Mouse (Mus musculus) neural tube, embryonic 12.5 days (tissue): ENCODE measurements around the gene Pbx2. TPM values are rescaled to one million over a fixed set of nuclear protein-coding genes. Genes with fewer than 3 reads are reported as not detected.
"Not testable (repeated sequence)": the region's sequence is repeated elsewhere in the genome, so short reads cannot be mapped to it uniquely, and the experiment has no call there.

ENCODE experiments used
- ATAC-seq: fragments of 200-750 bp; cut with Nextera tagmentation; 2 replicates; pipeline ENCODE4 v1.8.0; 2017; ENCODE audit warnings: low read depth, mild to moderate bottlenecking, moderate TSS enrichment, moderate library complexity; ENCODE audit not compliant: low FRiP score
- H3K27ac ChIP-seq: fragments of 300-500 bp; sonication (generic); 2 replicates; pipeline ENCODE4 v1.5.1; 2016
- H3K27me3 ChIP-seq: fragments of 300-500 bp; sonication (generic); replicated peaks from 2 replicates; pipeline ENCODE4 v1.6.1; 2016; ENCODE audit warnings: mild to moderate bottlenecking
- H3K36me3 ChIP-seq: fragments of 300-500 bp; sonication (generic); 2 replicates; pipeline ENCODE4 v1.6.1; 2016; ENCODE audit warnings: mild to moderate bottlenecking
- H3K4me1 ChIP-seq: fragments of 300-500 bp; sonication (generic); 2 replicates; pipeline ENCODE4 v1.6.1; 2016
- H3K4me2 ChIP-seq: fragments of 300-500 bp; sonication (generic); replicated peaks from 2 replicates; pipeline ENCODE4 v1.6.1; 2016; ENCODE audit warnings: mild to moderate bottlenecking
- H3K4me3 ChIP-seq: fragments of 300-500 bp; sonication (generic); 2 replicates; pipeline ENCODE4 v1.5.1; 2016
- H3K9ac ChIP-seq: fragments of 300-500 bp; sonication (generic); 2 replicates; pipeline ENCODE4 v1.6.1; 2016; ENCODE audit warnings: mild to moderate bottlenecking
- H3K9me3 ChIP-seq: fragments of 300-500 bp; sonication (generic); 2 replicates; pipeline ENCODE4 v1.6.1; 2016; ENCODE audit warnings: mild to moderate bottlenecking
- WGBS: fragments of 180-500 bp; shearing (Covaris S2); methylation state at CpG from one replicate; pipeline ENCODE4 v1.1.7; 2016; 5-methylcytosine and 5-hydroxymethylcytosine counted together
- polyA plus RNA-seq: library from polyadenylated mRNA; unstranded; fragments of >200 nt; fragmentation: Nextera tagmentation; extraction: Ambion mirVana; gene quantifications from 2 replicates; pipeline ENCODE4 v1.2.1, GENCODE M21; 2016

The Pbx2 gene
- polyA plus RNA-seq, result 17.1 and 18.4 TPM in 2 replicates

DNA sequence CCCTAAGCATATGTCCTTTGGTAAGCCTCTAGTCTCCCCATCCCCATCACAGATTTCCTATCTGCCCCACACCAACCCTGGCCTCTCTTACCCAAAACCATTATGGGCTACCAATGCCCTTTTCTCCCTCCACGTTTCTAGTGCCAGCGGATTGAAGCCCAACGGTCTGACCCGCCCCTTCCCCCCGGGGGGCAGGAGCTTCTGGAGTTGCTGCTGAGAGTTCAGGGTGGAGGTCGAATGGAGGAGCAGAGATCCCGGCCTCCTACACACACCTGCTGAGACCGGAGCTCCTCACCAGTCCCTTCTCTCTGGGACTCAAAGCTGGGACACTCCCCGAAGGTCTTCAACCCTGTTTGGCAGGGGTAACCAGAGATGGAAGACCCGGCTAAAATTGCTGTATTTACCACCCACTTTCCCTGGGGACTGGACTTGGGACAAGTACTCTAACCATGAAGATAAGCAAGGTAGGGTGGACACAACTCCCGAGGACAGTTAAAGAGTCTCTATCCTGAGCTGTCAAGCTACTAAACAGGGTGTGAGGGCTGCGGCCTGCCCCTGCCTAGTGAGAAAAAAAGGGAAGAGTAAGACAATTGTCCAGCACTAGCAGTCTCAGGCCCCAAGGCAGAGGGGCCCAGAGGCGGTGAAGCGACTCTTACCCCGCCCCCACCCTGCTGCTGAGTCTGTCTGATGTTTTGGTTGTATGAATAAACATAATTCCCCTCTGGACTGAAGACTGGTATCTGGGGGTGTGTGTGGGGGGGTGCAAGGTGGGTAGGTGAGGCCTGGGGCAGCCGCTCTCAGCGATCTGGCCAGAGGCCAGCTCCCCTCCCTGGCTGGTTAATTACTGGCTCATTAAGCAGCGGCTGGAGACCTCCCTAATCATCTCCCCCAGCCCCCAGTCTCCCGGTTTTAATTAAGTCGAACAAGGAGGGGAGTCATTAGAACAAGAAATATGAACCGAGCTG lies at the start of gene Pbx2:
Pbx2 (plus strand) TSS at position 238 of the 965 bp plus-strand sequence.
- H3K9me3 ChIP-seq, result no peaks in the 10 kb centered on the region
- peaks cover 19% of the 10 kb centered on the region for H3K36me3 ChIP-seq
- H3K4me3 ChIP-seq, result peak within 1 kb of the TSS; percentile 84
- peak within 1 kb of the TSS; percentile 98 for H3K9ac ChIP-seq
- 2% methylated on average over 21 of the region's 21 CpGs for WGBS
- peak within 1 kb of the TSS; percentile 96 for H3K27ac ChIP-seq
- peaks cover 70% of the 10 kb centered on the region for H3K4me1 ChIP-seq
- peak within 1 kb of the TSS; percentile 93 for H3K4me2 ChIP-seq
- ATAC-seq, result peak; percentile 4; the same call in 1 of the 2 replicates
- no peaks in the 10 kb centered on the region for H3K27me3 ChIP-seq

DNA sequence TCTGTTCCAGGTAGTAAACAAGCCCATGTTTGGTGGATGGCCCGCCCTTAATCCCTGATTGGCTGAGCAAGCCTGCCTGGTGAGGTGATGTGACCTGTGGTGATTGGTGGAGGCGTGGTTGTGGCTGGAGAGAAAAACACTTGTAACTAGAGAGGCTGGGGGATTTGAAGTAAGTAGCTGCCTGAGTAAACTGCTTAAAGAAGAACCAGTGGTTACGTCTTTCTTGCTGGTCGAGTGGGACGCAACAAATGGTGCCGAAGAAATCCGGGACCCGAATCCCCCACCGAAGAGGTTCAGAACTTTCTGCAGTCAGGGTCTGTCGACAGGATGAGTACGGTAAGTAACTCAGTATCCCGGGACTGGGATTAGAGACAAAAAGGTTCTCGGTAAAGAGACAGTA lies 47.5 kb upstream of the Pbx2 start:
- H3K4me3 ChIP-seq, H3K27me3 ChIP-seq, H3K4me2 ChIP-seq, H3K36me3 ChIP-seq, H3K9ac ChIP-seq, H3K27ac ChIP-seq, H3K9me3 ChIP-seq, H3K4me1 ChIP-seq, ATAC-seq: not testable (repeated sequence)
- 96% methylated on average over 13 of the region's 13 CpGs for WGBS

DNA sequence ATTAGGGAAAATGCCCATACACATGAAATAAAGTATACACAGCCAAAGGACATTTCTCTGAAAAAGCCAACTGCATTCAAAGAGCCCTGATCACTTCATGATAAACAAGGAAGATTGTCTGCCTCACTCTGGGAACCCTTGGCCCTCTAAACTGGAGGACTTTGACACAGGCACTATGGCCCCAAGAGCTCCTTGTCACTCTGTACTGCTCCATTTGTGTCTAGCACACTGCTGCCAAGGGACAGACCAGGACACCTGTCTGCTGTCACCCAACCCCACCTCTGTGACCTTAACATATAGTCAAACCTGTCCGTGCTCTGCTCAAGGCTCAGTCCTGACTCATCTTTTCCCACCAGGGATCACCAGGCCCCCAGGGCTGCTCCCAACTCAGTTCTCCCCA lies 44.3 kb upstream of the Pbx2 start:
- no peak for ATAC-seq
- WGBS, result 94% methylated on average over 1 of the region's 1 CpGs
- Histone ChIP-seq H3K9ac (no peak overlapping the region), H3K4me3 (no peak overlapping the region), H3K9me3 (no peaks in the 10 kb centered on the region), H3K36me3 (no peaks in the 10 kb centered on the region), H3K27me3 (no peaks in the 10 kb centered on the region), H3K27ac (no peak overlapping the region), H3K4me1 (no peaks in the 10 kb centered on the region), H3K4me2 (no peak overlapping the region)

DNA sequence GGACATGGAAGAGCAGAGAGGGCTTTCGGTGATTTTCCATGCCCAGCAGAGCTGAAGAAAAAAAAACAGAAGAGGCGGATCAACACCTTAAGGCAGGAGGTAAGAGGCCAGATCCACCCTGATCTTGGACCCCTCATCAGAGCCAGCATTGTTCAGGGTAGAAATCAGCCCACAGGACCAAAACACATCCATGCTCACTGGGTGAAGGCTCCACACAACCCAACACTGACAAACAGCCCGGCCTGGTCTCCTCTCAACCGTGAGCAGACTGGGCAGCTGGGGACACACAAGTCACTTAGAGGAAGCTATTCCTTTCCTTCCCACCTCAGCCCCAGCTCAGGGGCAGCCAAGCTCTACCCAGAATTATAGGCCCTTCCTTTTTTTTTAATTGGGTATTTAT lies 43.5 kb upstream of the Pbx2 start:
- no peaks in the 10 kb centered on the region for H3K4me1 ChIP-seq
- H3K36me3 ChIP-seq, result no peaks in the 10 kb centered on the region
- no peak overlapping the region for H3K4me2 ChIP-seq
- H3K27ac ChIP-seq, result no peak overlapping the region
- no peak overlapping the region for H3K4me3 ChIP-seq
- H3K9ac ChIP-seq, result no peak overlapping the region
- H3K27me3 ChIP-seq, result no peaks in the 10 kb centered on the region
- H3K9me3 ChIP-seq, result no peaks in the 10 kb centered on the region
- WGBS, result 96% methylated on average over 4 of the region's 4 CpGs
- ATAC-seq, result no peak

DNA sequence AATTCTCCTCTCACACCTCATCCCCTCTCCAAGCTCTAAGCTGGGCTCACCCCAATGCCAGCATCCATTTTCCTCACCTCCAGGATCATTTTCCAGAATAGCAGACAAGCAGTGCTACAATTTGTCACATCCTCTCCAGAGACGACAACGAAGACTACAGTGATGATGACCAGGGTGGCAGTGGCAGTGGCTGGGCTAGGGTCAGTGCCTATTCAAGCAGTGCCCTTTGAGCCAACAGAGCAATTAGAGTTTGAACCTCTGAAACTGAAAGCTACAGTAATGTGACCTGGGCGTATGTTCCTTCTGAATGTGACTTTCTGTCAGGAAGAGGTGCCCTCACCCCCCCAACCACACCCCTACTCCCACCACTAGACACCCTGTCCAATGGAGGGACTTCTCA lies 41.9 kb upstream of the Pbx2 start:
- H3K4me2 ChIP-seq, result no peak overlapping the region
- no peak for ATAC-seq
- 96% methylated on average over 3 of the region's 3 CpGs for WGBS
- no peaks in the 10 kb centered on the region for H3K9me3 ChIP-seq
- H3K4me3 ChIP-seq, result no peak overlapping the region
- no peak overlapping the region for H3K27ac ChIP-seq
- no peak overlapping the region for H3K9ac ChIP-seq
- H3K27me3 ChIP-seq, result no peaks in the 10 kb centered on the region
- H3K4me1 ChIP-seq, result no peaks in the 10 kb centered on the region
- H3K36me3 ChIP-seq, result no peaks in the 10 kb centered on the region

DNA sequence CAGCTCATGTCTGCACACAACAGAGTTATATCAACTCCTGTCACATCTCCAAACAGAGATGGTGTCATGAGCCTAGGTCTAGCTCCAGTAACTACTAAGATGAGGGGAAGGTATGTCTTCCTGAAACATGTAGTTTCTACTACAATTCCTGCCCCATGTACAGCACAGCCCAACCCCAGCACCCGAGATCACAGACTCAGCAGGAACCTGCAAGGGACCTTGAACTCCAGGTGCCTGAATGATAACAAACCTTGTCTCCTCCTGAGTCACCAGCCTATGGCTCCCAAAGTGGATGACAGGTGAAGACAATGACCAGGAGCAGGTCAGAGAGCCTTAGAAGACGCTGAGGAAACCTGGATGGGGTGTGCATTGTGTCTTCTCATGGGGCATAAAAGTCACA lies 41.2 kb upstream of the Pbx2 start:
- WGBS, result 83% methylated on average over 2 of the region's 2 CpGs
- Histone ChIP-seq H3K4me2 (no peak overlapping the region), H3K4me1 (no peaks in the 10 kb centered on the region), H3K36me3 (no peaks in the 10 kb centered on the region), H3K27me3 (no peaks in the 10 kb centered on the region), H3K9ac (no peak overlapping the region), H3K9me3 (no peaks in the 10 kb centered on the region), H3K4me3 (no peak overlapping the region), H3K27ac (no peak overlapping the region)
- no peak for ATAC-seq

DNA sequence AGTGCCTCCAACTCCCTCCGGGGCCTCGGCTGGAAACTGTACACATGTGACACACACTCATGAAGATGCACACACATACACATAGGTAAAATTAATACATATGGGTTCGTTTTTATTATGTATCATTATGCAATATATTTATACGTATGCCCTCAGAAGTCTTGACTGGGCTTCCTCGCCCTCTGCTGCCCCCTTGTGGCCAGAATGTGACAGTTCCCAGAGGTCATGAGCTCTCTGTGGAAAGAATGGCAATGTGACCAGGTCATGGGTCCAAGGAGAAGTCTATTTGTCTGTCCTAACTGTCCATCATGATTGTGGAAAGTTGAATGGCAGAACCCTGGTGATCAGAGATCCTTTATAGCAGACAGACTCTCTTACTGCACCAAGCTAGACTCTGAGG lies 35.6 kb upstream of the Pbx2 start:
- no peak for ATAC-seq
- 27% methylated on average over 5 of the region's 5 CpGs for WGBS
- H3K27ac ChIP-seq, result no peak overlapping the region
- no peaks in the 10 kb centered on the region for H3K9me3 ChIP-seq
- H3K27me3 ChIP-seq, result no peaks in the 10 kb centered on the region
- no peaks in the 10 kb centered on the region for H3K36me3 ChIP-seq
- no peak overlapping the region for H3K4me3 ChIP-seq
- no peak overlapping the region for H3K9ac ChIP-seq
- H3K4me2 ChIP-seq, result no peak overlapping the region
- no peaks in the 10 kb centered on the region for H3K4me1 ChIP-seq

DNA sequence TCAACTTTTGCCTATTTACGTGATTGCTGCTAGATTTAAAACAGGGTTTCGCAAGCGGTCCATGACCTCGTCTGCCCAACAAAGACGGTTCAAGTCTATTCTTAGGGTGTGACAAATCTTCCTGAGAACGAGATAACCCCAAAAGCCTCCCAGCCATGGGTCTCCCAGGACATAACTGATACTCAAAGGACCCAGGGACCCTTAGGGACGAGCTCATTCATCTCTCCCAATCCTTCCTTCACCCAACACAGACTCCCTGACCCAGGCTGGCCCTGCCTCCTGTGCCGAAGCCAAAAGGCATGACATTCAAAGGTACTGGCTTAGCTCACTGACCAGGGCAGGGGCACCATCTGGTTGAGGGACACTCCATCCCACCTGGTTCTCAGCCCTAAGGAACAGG lies 34.7 kb upstream of the Pbx2 start:
- H3K4me2 ChIP-seq, result no peak overlapping the region
- WGBS, result 89% methylated on average over 8 of the region's 8 CpGs
- H3K4me1 ChIP-seq, result no peaks in the 10 kb centered on the region
- H3K27ac ChIP-seq, result no peak overlapping the region
- H3K9me3 ChIP-seq, result no peaks in the 10 kb centered on the region
- no peak overlapping the region for H3K9ac ChIP-seq
- no peak overlapping the region for H3K4me3 ChIP-seq
- no peak for ATAC-seq
- no peaks in the 10 kb centered on the region for H3K36me3 ChIP-seq
- H3K27me3 ChIP-seq, result no peaks in the 10 kb centered on the region

DNA sequence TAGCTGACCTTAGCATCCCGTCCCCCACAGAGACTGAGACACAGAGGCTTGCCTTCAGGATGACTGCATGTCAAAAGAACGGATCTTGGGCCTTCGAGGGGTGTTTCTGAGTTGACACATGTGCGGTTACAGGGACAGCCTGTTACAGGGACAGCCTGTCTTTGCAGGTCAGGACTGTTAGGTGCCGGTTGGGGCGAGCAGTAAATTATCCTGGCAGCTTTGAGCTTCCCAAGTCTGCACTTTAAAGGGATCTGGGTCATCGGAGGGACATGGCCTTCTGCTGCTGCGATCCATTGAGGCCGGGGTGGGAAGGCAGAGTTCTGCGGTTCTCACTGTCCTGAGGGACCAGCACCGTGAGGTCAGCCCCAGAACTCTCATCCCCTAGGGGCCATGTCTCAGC lies 33.7 kb upstream of the Pbx2 start:
- Histone ChIP-seq H3K9me3 (no peaks in the 10 kb centered on the region), H3K36me3 (no peaks in the 10 kb centered on the region), H3K4me3 (no peak overlapping the region), H3K4me1 (no peaks in the 10 kb centered on the region), H3K27ac (no peak overlapping the region), H3K9ac (no peak overlapping the region), H3K27me3 (no peaks in the 10 kb centered on the region), H3K4me2 (no peak overlapping the region)
- ATAC-seq, result no peak
- WGBS, result 57% methylated on average over 11 of the region's 11 CpGs

DNA sequence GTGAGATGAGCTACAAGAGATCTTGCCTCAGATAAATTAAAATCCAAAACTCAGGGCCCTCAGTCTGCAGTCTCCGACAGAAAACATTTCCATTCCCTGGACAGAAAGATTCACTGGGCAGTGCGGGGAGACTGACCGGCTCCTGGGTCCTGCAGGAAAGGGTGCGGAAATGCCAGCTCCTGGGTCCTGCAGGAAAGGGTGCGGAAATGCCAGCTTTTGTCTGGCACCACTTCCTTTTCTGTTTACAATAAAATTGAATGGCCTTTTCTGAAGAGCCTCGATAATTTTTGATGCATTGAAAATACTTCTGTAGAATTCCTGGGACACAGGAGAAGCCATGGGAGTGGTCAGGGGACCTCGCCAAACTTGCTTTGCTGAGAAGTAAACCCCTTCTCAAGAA lies 31.9 kb upstream of the Pbx2 start:
- no peak for ATAC-seq
- WGBS, result 89% methylated on average over 7 of the region's 7 CpGs
- H3K4me3 ChIP-seq, result no peak overlapping the region
- no peak overlapping the region for H3K9ac ChIP-seq
- H3K4me1 ChIP-seq, result peaks cover 3% of the 10 kb centered on the region; the same call in 1 of the 2 replicates
- no peaks in the 10 kb centered on the region for H3K27me3 ChIP-seq
- H3K36me3 ChIP-seq, result no peaks in the 10 kb centered on the region
- H3K9me3 ChIP-seq, result no peaks in the 10 kb centered on the region
- H3K27ac ChIP-seq, result no peak overlapping the region
- no peak overlapping the region for H3K4me2 ChIP-seq

DNA sequence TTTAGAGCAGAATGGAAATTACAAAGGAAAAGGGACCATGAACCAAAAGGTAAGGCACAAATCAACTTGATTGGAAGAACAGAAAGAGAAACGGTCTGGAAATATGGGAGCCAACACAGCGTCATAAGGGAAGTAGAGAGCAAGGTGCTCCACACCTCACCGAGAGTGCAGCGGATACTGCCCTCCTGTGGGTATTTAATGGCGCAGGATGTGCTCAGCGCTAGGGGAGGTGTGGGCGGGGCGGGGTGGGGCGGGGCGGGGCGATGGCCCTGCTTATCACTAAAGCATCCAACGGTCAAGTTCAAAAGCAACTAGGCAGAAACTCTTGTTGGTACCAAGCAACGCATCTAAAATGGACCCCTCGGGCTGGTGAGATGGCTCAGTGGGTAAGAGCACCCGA lies 31.2 kb upstream of the Pbx2 start:
- ATAC-seq, result no peak
- Histone ChIP-seq H3K27ac (no peak overlapping the region), H3K36me3 (no peaks in the 10 kb centered on the region), H3K9ac (no peak overlapping the region), H3K27me3 (no peaks in the 10 kb centered on the region), H3K4me2 (no peak overlapping the region), H3K9me3 (no peaks in the 10 kb centered on the region), H3K4me1 (peaks cover 7% of the 10 kb centered on the region; the same call in 1 of the 2 replicates), H3K4me3 (no peak overlapping the region)
- 32% methylated on average over 15 of the region's 15 CpGs for WGBS

DNA sequence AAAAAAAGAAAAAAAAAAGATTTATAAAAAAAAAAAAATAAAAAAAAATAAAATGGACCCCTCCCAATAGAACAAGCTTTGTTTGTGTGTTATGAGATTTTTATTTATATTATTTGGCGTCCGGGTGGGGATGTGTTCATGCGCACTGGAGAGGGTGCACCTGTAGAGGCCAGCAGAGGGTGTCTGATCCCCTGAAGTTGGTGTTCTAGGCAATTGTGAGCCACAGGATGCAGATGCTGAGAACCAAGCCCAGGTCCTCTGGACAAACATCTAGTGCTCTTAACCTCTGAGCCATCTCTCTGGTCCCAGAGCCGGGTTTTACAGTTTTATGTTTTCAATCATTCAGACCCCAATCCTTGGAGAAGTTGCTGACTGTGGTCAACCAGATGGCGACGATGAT lies 30.6 kb upstream of the Pbx2 start:
- no peaks in the 10 kb centered on the region for H3K27me3 ChIP-seq
- H3K9ac ChIP-seq, result no peak overlapping the region
- H3K4me2 ChIP-seq, result no peak overlapping the region
- WGBS, result 92% methylated on average over 6 of the region's 6 CpGs
- no peak for ATAC-seq
- no peaks in the 10 kb centered on the region for H3K36me3 ChIP-seq
- no peak overlapping the region for H3K27ac ChIP-seq
- H3K9me3 ChIP-seq, result no peaks in the 10 kb centered on the region
- H3K4me3 ChIP-seq, result no peak overlapping the region
- H3K4me1 ChIP-seq, result peaks cover 7% of the 10 kb centered on the region; the same call in 1 of the 2 replicates

DNA sequence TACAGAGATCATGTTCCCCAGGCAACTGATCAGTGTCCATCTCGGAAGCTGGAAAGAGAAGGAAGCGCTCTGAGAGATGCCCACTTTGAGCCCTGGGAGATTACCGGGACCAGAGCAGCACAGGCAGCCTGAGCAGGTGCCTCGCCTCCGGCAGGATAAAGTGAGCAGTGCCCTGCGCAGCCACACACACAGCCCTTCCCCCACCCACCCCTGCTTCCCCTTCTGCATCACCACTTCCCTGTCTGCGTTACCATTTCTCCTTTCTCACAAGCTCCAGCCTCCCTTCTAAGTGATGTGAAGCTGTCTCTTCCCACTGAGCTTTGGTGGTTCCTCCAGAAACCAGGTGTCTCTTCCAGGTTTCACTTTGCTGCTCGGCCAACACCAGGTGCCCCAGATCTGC lies 29.9 kb upstream of the Pbx2 start:
- Histone ChIP-seq H3K36me3 (no peaks in the 10 kb centered on the region), H3K9ac (no peak overlapping the region), H3K27ac (no peak overlapping the region), H3K4me1 (peaks cover 7% of the 10 kb centered on the region; the same call in 1 of the 2 replicates), H3K27me3 (no peaks in the 10 kb centered on the region), H3K4me3 (no peak overlapping the region; the same call in 1 of the 2 replicates), H3K9me3 (no peaks in the 10 kb centered on the region), H3K4me2 (no peak overlapping the region)
- 47% methylated on average over 8 of the region's 8 CpGs for WGBS
- ATAC-seq, result no peak
